Mouse (Mus musculus) ES-Bruce4 (cell line): ENCODE results near the gene Samd4b.

Source experiments
- CTCF ChIP-seq: IDR thresholded peaks from one replicate; pipeline ENCODE4 v1.8.1; 2011; ENCODE audit warnings: low read depth, low read length
- EP300 ChIP-seq: IDR thresholded peaks from 2 replicates; pipeline ENCODE4 v1.6.1; 2011; ENCODE audit warnings: low read depth, low read length; ENCODE audit not compliant: insufficient read depth
- POLR2A ChIP-seq: IDR thresholded peaks from one replicate; pipeline ENCODE4 v1.8.1; 2011; ENCODE audit warnings: low read length; ENCODE audit not compliant: insufficient read depth

GRCm38 (mm10) chr7:28467213-28467751 lies 130.7 kb downstream of the Samd4b start:
- TF ChIP-seq CTCF, result no peak
- TF ChIP-seq POLR2A, result no peak
- no peak for TF ChIP-seq EP300
